Mouse (Mus musculus): ENCODE data around the gene 4930469K13Rik.

DNA sequence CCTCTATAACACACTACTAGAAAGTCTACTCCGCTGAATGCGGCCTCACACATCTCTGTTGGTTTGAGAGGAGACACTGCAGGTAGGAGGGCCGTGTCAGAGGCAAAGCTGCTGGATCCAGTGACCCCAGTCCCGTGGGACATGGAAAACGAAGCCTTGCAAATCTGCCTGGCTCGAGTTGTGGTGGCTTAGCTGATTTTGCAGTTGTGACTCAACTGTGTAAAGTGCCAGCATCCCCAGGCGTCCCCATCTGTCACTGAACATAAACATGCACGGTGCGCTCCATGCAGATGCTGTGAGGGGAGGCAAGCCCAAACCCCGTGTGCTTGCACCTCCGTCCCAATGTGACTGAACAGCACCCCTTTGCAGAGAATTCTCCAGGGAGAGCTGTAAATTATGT lies 168.9 kb downstream of the 4930469K13Rik start:
- no peak for TF ChIP-seq CTCF (IDR thresholded peaks at IDR 0.05; ENCODE audit: extremely low read depth, insufficient read depth, insufficient read length, insufficient replicate concordance)
- TF ChIP-seq POLR2A (IDR thresholded peaks at IDR 0.05; ENCODE audit: low read depth, low read length), result no peak
